Mouse (Mus musculus) 416B (cell line): ENCODE measurements around the gene Usp16.
A peak's percentile ranks its signal among the peaks of the same experiment; 100 is the strongest.
"Not testable (repeated sequence)": the region's sequence is repeated elsewhere in the genome, so short reads cannot be mapped to it uniquely, and the experiment has no call there.

Experiments
- DNase-seq: peaks from one replicate; pipeline ENCODE4 v3.0.0; 2011; ENCODE audit warnings: low read depth

The Usp16 gene

GRCm38 (mm10) chr16:87486739-87487138, 32.2 kb downstream of the Usp16 start:
- DNase-seq = no peak

GRCm38 (mm10) chr16:87488605-87489004, 34.1 kb downstream of the Usp16 start:
- no peak for DNase-seq

GRCm38 (mm10) chr16:87492191-87492792, 37.8 kb downstream of the Usp16 start:
- DNase-seq = not testable (repeated sequence)

DNA sequence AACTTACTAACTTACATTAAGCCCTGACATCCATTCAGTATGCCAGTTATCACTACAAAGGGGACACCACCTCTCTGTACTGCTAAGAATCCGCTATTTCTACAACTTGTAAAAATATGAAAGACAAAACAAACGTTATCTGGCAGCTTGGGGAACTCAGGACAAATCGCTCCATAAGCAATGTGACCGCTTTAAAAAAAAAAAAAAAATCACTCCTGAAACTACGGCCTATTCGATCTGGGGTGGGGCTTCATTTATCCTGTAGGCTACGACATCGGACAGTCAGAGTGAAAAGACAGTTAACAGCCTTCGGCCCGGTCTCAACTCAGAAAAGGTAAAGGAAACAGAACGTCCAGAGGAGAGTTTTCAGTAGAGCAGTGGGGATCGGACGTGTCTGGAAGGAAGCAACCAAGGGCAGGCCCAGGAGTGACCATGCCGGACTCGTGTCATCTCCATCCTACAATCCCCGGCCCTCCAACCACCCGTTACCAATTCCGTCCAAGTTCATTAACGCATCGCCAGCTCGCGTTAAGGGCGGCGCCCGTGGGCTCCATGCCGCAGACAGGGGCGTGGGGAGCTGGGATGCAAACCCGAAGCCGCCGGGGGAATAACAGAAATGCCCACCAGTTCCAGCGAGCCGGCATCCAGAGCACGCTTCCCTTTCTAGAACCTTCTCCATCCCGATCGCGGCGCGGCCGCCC, 40.6 kb downstream of the Usp16 start:
- no peak for DNase-seq

GRCm38 (mm10) chr16:87495716-87496447, 41.4 kb downstream of the Usp16 start, which contains the start of gene Cct8:
Gene Cct8, minus strand, starts transcription at chr16:87495873.
- peak; percentile 99 for DNase-seq

GRCm38 (mm10) chr16:87496728-87497127, 42.2 kb downstream of the Usp16 start:
- DNase-seq = peak; percentile 43

GRCm38 (mm10) chr16:87497171-87497570, 42.7 kb downstream of the Usp16 start:
- DNase-seq = peak; percentile 35

DNA sequence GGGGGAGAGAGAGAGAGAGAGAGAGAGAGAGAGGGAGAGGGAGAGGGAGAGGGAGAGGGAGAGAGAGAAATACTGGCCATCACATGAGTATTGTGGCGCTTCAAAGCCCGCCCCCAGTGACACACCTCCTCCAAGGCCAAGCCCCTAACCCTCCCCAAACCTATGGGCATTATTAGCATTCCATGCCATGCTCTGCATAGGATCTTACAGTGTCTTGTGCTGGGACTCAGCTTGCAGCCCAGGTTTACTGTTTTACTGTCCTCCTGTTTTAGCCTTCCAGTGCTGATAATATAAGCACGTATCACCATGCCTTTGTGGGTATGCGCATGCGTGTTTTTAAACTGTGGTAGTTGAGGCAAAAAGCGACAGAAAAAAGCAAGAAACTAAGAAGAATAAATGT, 45.1 kb downstream of the Usp16 start:
- DNase-seq = no peak

DNA sequence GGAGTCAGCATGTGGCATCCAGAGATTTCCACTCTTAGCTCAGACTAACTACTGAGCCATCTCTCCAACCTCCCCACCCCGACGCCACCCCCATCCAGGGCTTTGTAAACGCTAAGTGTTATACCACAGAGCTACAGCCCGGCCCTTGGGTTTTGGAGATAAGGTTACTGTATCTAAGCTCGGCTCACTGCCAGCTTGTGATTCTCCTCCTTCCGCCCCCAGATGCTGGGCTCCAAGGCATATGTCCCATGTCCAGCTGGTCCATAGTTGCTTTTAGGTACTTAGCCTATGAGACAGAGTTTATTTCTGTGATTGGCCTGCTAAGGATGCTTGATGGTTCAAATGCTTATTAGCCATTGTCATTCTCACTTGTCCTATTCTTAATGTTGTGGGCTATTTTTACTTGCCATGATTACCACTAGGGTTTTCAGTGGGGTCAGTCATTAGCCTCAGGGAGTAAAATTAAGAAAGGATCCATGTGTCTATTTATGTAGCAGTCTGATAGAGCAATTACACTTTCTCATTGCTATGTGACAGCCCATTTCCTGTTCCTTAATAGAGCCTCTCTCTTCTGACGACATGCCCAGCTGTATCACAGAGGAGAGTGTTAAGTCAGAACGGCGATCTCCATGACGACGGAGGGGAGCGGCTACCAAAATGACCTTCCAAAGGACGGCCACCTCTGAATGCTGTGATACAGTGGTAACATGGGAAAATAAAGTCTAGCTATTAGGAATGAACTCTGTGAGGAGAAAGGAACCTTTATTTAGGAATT, 47.0 kb downstream of the Usp16 start:
- DNase-seq = no peak

GRCm38 (mm10) chr16:87511706-87512105, 57.2 kb downstream of the Usp16 start:
- DNase-seq = no peak

GRCm38 (mm10) chr16:87512331-87512730, 57.8 kb downstream of the Usp16 start:
- DNase-seq = no peak

DNA sequence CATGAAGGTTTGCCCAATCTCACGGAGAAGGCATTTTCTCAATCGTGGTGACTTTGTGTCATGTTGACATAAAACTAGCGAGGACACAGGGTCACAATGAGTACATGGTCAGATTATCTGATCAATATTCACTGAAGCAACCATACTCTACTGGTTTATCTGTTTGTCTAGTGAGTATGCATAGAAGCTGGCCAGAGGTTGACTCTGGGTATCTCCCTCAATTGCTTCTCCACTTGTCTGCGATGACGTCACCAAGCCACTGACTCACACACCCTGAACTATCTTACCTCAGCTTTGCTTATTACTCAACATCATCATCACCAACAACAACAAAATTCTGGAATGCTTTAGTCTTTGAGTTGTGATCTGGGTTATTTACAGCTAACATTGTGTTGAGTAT, 69.7 kb downstream of the Usp16 start:
- peak; percentile 51 for DNase-seq

GRCm38 (mm10) chr16:87527553-87528249, 73.2 kb downstream of the Usp16 start:
- no peak for DNase-seq

DNA sequence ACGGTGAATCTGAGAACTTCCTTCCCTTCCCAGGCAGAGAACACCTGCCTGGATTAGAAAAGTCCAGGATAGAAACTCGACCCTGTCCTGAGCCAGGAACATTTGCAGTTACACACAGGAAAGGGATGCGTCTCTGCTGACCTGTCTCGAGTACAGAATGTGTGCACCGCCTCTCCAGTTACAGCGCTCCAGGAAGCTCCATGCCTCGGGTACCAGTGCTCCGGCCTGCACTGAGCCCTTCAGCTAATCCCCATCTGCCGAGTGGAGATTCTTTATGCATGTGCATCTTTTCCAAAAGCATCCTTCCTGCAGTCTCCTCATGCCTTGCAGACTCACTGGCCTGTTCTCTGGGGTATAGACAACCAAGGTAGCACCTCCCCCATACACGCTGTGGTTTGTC, 74.3 kb downstream of the Usp16 start:
- DNase-seq = no peak
